Mouse (Mus musculus) ES-E14 (cell line): Measurements from ENCODE around the gene Nhlrc2. TPM values are rescaled to one million over a fixed set of nuclear protein-coding genes. Genes with fewer than 3 reads are reported as not detected.

Experiments
- DNase-seq: peaks from one replicate; pipeline ENCODE4 v3.0.0-alpha.2; 2013; ENCODE audit warnings: low read depth, low spot score
- H3K27ac ChIP-seq: 2 replicates; pipeline ENCODE4 v1.5.1; 2012; ENCODE audit warnings: low read depth, mild to moderate bottlenecking, low read length, moderate library complexity, mixed read lengths; ENCODE audit not compliant: poor library complexity, insufficient read depth, severe bottlenecking
- H3K36me3 ChIP-seq: 2 replicates; pipeline ENCODE4 v1.6.1; 2012; ENCODE audit warnings: mild to moderate bottlenecking, low read length, moderate library complexity, mixed read lengths; ENCODE audit not compliant: control insufficient read depth, poor library complexity, insufficient read depth, severe bottlenecking
- H3K4me1 ChIP-seq, 2 experiments: fragments of 150-350 bp in 1 of 2; sonication (generic) in 1 of 2; 2 replicates each; pipeline ENCODE4 v1.6.1; 2012; ENCODE audit warnings: low read length in 2 of 2, mild to moderate bottlenecking in 1 of 2, mixed read lengths in 1 of 2; ENCODE audit not compliant: control insufficient read depth in 2 of 2, insufficient read depth in 2 of 2, poor library complexity in 1 of 2
- H3K4me3 ChIP-seq, 2 experiments: fragments of 150-350 bp in 1 of 2; sonication (generic) in 1 of 2; 2 replicates each; pipeline ENCODE4 v1.5.1; 2012; ENCODE audit warnings: low read length in 2 of 2, low read depth in 1 of 2, mild to moderate bottlenecking in 1 of 2, mixed read lengths in 1 of 2; ENCODE audit not compliant: insufficient read depth in 1 of 2, poor library complexity in 1 of 2, severe bottlenecking in 1 of 2
- H3K9ac ChIP-seq: 2 replicates; pipeline ENCODE4 v1.6.1; 2012; ENCODE audit warnings: low read depth, mild to moderate bottlenecking, low read length, mixed read lengths; ENCODE audit not compliant: poor library complexity, insufficient read depth, severe bottlenecking
- H3K9me3 ChIP-seq: fragments of 150-350 bp; sonication (generic); 2 replicates; pipeline ENCODE4 v1.6.1; 2012; ENCODE audit warnings: low read depth, mild to moderate bottlenecking, low read length; ENCODE audit not compliant: control insufficient read depth, insufficient read depth
- CHD2 ChIP-seq: IDR thresholded peaks from 2 replicates; pipeline ENCODE4 v1.6.1; 2014; ENCODE audit warnings: mild to moderate bottlenecking, low read depth, low read length, inconsistent platforms
- HCFC1 ChIP-seq: IDR thresholded peaks from 2 replicates; pipeline ENCODE4 v1.6.1; 2012; ENCODE audit warnings: low read length, inconsistent platforms, borderline replicate concordance; ENCODE audit not compliant: insufficient read depth
- MAFK ChIP-seq: IDR thresholded peaks from 2 replicates; pipeline ENCODE4 v1.6.1; 2014; ENCODE audit warnings: mild to moderate bottlenecking, low read depth, low read length, inconsistent platforms; ENCODE audit not compliant: insufficient read depth
- ZC3H11A ChIP-seq: IDR thresholded peaks from 2 replicates; pipeline ENCODE4 v1.6.1; 2012; ENCODE audit warnings: low read depth, mild to moderate bottlenecking, inconsistent platforms, low read length, borderline replicate concordance
- ZNF384 ChIP-seq: IDR thresholded peaks from 2 replicates; pipeline ENCODE4 v1.6.1; 2012; ENCODE audit warnings: low read depth, low read length, inconsistent platforms
- in situ Hi-C, 2 experiments: fragments of 600-800 bp; cut with MboI; formaldehyde crosslinking; loops; one replicate each; pipeline ENCODE4 v1.15.1; 2025; ENCODE audit warnings: low sequenced_read_pairs in 2 of 2, inconsistent platforms in 1 of 2; ENCODE audit not compliant: unreplicated experiment in 2 of 2
- total RNA-seq: library from RNA; depleted of rRNA; stranded (reverse); fragments of 300-350 nt; gene quantifications from 2 replicates; pipeline ENCODE4 v1.2.3, GENCODE M21; 2012; rRNA removed

Nhlrc2 gene
- total RNA-seq, 1 experiment = 15.3 TPM

DNA sequence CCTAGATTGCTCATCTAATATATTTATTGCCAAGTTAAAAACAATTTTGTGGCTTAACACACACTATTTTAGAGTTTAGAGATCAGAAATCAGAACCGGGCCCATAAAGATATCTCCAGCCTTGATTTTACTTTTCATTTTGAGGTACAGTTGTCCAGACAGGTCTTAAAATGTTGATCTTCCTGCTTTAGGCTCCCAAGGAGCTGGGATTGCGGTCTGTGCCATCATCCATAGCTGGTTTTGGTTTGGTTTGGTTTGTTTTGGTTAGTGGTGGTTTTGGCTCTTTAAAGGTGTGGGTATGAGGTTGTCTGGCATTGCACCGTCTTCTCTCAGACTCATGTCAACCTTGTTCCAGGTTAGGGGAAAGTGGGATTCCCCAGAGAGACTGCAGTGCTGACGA lies 103.2 kb downstream of the Nhlrc2 start:
- Histone ChIP-seq H3K36me3 (no peaks in the 10 kb centered on the region), H3K9me3 (no peaks in the 10 kb centered on the region), H3K27ac (no peak overlapping the region), H3K4me1 (peaks cover 0 to 4% of the 10 kb centered on the region in 2 experiments; a peak in 1 of 4 replicates), H3K4me3 (no peak overlapping the region), H3K9ac (no peak overlapping the region)
- TF ChIP-seq MAFK (no peak), ZC3H11A (no peak), CHD2 (no peak), ZNF384 (no peak), HCFC1 (no peak)
- no peak for DNase-seq
- in situ Hi-C loops = no loop called here

GRCm38 (mm10) chr19:56652034-56652962 lies 104.2 kb downstream of the Nhlrc2 start:
- H3K27ac ChIP-seq = no peak overlapping the region
- no peak for DNase-seq
- no peaks in the 10 kb centered on the region for H3K36me3 ChIP-seq
- no peak for TF ChIP-seq CHD2
- TF ChIP-seq MAFK = no peak
- peak; percentile 85 for TF ChIP-seq ZNF384
- TF ChIP-seq HCFC1 = no peak
- no peak overlapping the region for H3K4me3 ChIP-seq
- H3K9ac ChIP-seq = no peak overlapping the region
- peaks cover 0 to 4% of the 10 kb centered on the region in 2 experiments; a peak in 1 of 4 replicates for H3K4me1 ChIP-seq
- no peaks in the 10 kb centered on the region for H3K9me3 ChIP-seq
- in situ Hi-C loops = no loop called here

Other genes starting within 250 kb of the Nhlrc2 start
- gene Nrap, start 158.2 kb upstream of the Nhlrc2 start, total RNA-seq = 0.09 and 0.11 TPM in 2 replicates
- gene Casp7, start 151.1 kb upstream of the Nhlrc2 start, total RNA-seq = 4.9 and 7.1 TPM in 2 replicates
- gene Plekhs1, start 86.6 kb upstream of the Nhlrc2 start, total RNA-seq = 0.21 and 0.36 TPM in 2 replicates
- gene Dclre1a, start within 50 bp of the Nhlrc2 start, total RNA-seq = 10.1 and 10.7 TPM in 2 replicates
- gene Adrb1, start 173.9 kb downstream of the Nhlrc2 start, total RNA-seq = 0.36 and 1.2 TPM in 2 replicates